Mouse (Mus musculus) stomach, embryonic 15.5 days (tissue): Measurements from ENCODE around the gene Ascc3. TPM values are rescaled to one million over a fixed set of nuclear protein-coding genes. Genes with fewer than 3 reads are reported as not detected.

Source experiments
- ATAC-seq: fragments of 200-750 bp; cut with Nextera tagmentation; 2 replicates; pipeline ENCODE4 v1.8.0; 2017; ENCODE audit warnings: low read depth, moderate number of reproducible peaks, moderate TSS enrichment; ENCODE audit not compliant: insufficient read depth, low FRiP score
- H3K27ac ChIP-seq: fragments of 300-500 bp; sonication (generic); 2 replicates; pipeline ENCODE4 v1.5.1; 2015; ENCODE audit warnings: mild to moderate bottlenecking, inconsistent platforms
- H3K27me3 ChIP-seq: fragments of 300-500 bp; sonication (generic); replicated peaks from 2 replicates; pipeline ENCODE4 v1.6.1; 2015; ENCODE audit warnings: inconsistent platforms
- H3K36me3 ChIP-seq: fragments of 300-500 bp; sonication (generic); 2 replicates; pipeline ENCODE4 v1.6.1; 2015; ENCODE audit warnings: inconsistent platforms
- H3K4me1 ChIP-seq: fragments of 300-500 bp; sonication (generic); 2 replicates; pipeline ENCODE4 v1.6.1; 2015; ENCODE audit warnings: inconsistent platforms
- H3K4me2 ChIP-seq: fragments of 300-500 bp; sonication (generic); 2 replicates; pipeline ENCODE4 v1.6.1; 2015; ENCODE audit warnings: mild to moderate bottlenecking, inconsistent platforms
- H3K4me3 ChIP-seq: fragments of 300-500 bp; sonication (generic); replicated peaks from 2 replicates; pipeline ENCODE4 v1.5.1; 2015; ENCODE audit warnings: inconsistent platforms
- H3K9ac ChIP-seq: fragments of 300-500 bp; sonication (generic); 2 replicates; pipeline ENCODE4 v1.6.1; 2015; ENCODE audit warnings: inconsistent platforms
- H3K9me3 ChIP-seq: fragments of 300-500 bp; sonication (generic); 2 replicates; pipeline ENCODE4 v1.6.1; 2016; ENCODE audit warnings: inconsistent platforms
- WGBS: fragments of 180-500 bp; shearing (Covaris S2); methylation state at CpG from one replicate; pipeline ENCODE4 v1.1.7; 2015; 5-methylcytosine and 5-hydroxymethylcytosine counted together
- polyA plus RNA-seq: library from polyadenylated mRNA; unstranded; fragments of >200 nt; fragmentation: Nextera tagmentation; extraction: Ambion mirVana; gene quantifications from 2 replicates; pipeline ENCODE4 v1.2.1, GENCODE M21; 2015

Gene Ascc3
- polyA plus RNA-seq, 1 experiment from 2014 or later, result 23.1 TPM

GRCm38 (mm10) chr10:50896767-50897390 lies 304.4 kb downstream of the Ascc3 start:
- no peak overlapping the region for H3K4me3 ChIP-seq
- 17% methylated on average over 3 of the region's 3 CpGs for WGBS
- no peak for ATAC-seq
- peaks cover 77% of the 10 kb centered on the region for H3K27me3 ChIP-seq
- no peaks in the 10 kb centered on the region for H3K36me3 ChIP-seq
- no peak overlapping the region for H3K4me2 ChIP-seq
- H3K27ac ChIP-seq, result no peak overlapping the region
- no peak overlapping the region for H3K9ac ChIP-seq
- H3K9me3 ChIP-seq, result no peaks in the 10 kb centered on the region
- peaks cover 24% of the 10 kb centered on the region; the same call in 1 of the 2 replicates for H3K4me1 ChIP-seq

- Histone ChIP-seq H3K9me3 (no peaks in the 10 kb centered on the region), H3K4me1 (peaks cover 25% of the 10 kb centered on the region; the same call in 1 of the 2 replicates), H3K27me3 (peaks cover 76% of the 10 kb centered on the region), H3K4me3 (0 out of 2 replicates have a peak overlapping the region, but pooled peaks have one; percentile 8), H3K27ac (no peak overlapping the region), H3K36me3 (no peaks in the 10 kb centered on the region), H3K9ac (no peak overlapping the region), H3K4me2 (0 out of 2 replicates have a peak overlapping the region, but pooled peaks have one; percentile 8)
- ATAC-seq, result no peak
- WGBS, result 6% methylated on average over 32 of the region's 32 CpGs
Observed at GRCm38 (mm10) chr10:50897530-50898471, 305.3 kb downstream of the Ascc3 start.

GRCm38 (mm10) chr10:50898621-50899020 lies 306.2 kb downstream of the Ascc3 start:
- Histone ChIP-seq H3K4me3 (no peak overlapping the region), H3K9ac (no peak overlapping the region)
- WGBS, result 20% methylated on average over 2 of the region's 2 CpGs

GRCm38 (mm10) chr10:50899846-50900745 lies 307.6 kb downstream of the Ascc3 start:
- H3K36me3 ChIP-seq, result no peaks in the 10 kb centered on the region
- ATAC-seq, result no peak
- 8% methylated on average over 21 of the region's 21 CpGs for WGBS
- no peak overlapping the region for H3K9ac ChIP-seq
- H3K4me3 ChIP-seq, result 0 out of 2 replicates have a peak overlapping the region, but pooled peaks have one; percentile 10
- H3K27me3 ChIP-seq, result peaks cover 73% of the 10 kb centered on the region
- H3K9me3 ChIP-seq, result no peaks in the 10 kb centered on the region
- no peak overlapping the region for H3K27ac ChIP-seq
- H3K4me1 ChIP-seq, result 0 out of 2 replicates have a peak, but pooled peaks cover 13% of the 10 kb centered on the region
- H3K4me2 ChIP-seq, result peak overlapping the region; percentile 39; the same call in 1 of the 2 replicates

More at GRCm38 (mm10) chr10:50898621-50899020, 306.2 kb downstream of the Ascc3 start:
- no peak for ATAC-seq
- Histone ChIP-seq H3K27ac (no peak overlapping the region), H3K27me3 (peaks cover 74% of the 10 kb centered on the region), H3K9me3 (no peaks in the 10 kb centered on the region), H3K4me1 (peaks cover 25% of the 10 kb centered on the region; the same call in 1 of the 2 replicates), H3K36me3 (no peaks in the 10 kb centered on the region), H3K4me2 (no peak overlapping the region)
